Mouse (Mus musculus) lung, postnatal 0 days (tissue): ENCODE results near the gene Fhit.

Experiments used
- CTCF ChIP-seq: IDR thresholded peaks from 2 replicates; pipeline ENCODE4 v1.5.1; 2016; ENCODE audit warnings: antibody characterized with exemption, mild to moderate bottlenecking
- EP300 ChIP-seq: IDR thresholded peaks from 2 replicates; pipeline ENCODE4 v1.6.1; 2016; ENCODE audit warnings: antibody characterized with exemption, mild to moderate bottlenecking, control low read depth

GRCm38 (mm10) chr14:10783929-10784328 lies 377.9 kb downstream of the Fhit start:
- no peak for TF ChIP-seq CTCF
- no peak for TF ChIP-seq EP300
